Mouse (Mus musculus) frontal cortex, postnatal 25 days (tissue): Measurements from ENCODE around the gene Palld.

Source experiments
- DNase-seq, 2 experiments: peaks; one replicate each; pipeline ENCODE4 v3.0.0; 2022; ENCODE audit warnings: low spot score in 2 of 2

The Palld gene

DNA sequence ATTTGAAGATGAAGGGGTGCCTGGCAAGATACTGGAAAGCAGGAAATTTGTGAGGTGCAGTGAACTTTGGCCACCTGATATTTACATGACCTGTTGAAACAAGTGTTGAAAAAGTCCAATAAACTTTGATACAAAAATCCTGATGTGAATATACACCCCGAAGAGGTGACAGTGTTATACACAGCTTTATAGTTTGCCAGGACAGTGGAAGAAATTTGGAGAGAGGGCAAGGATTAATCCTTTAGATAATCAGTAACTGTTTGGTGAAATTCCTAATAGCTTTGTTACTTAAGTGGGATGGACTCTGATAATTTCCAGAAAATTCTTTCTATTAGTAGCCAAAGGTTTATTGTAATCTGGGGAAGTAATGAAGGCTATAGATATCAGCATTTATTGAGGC is 314.2 kb downstream of the Palld start:
- no peak for DNase-seq

DNA sequence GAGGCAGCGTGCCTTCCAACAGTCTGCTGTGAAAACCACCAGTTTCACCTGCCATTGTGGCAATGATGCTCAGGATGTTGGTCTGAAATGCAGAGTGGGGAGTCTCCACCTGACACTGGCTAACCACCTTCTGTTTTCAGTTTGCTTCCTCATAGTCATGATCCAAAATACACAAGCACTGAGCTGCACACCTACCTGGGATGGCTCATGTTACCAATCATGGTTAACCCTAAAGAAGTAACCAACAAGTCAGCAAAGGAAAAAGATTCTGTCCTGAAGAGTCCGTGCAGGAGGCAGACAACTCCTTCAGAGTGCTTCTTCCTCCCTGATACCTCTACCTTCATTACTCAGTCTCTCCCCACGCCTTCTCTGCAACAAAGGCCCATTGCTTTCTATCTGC is 314.8 kb downstream of the Palld start:
- no peak for DNase-seq

DNA sequence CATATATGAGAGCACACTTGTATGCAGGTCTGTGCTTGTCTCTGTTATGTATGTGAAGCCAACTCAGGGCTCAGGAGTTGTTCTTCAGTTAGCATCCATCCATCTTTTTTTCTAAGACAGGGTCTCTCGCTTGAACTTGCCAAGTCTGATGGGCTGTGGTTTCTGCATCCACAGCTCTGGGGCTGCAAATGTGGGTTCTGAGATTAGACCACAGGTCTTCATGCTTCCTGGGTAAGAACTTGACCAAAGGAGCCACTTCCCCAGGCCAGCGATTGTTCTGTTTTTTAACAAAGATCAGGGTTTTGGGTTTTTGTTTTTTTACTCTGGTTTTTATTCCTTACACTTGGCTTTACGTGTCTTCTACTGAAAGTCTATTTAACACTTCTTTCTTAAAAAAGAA is 316.0 kb downstream of the Palld start:
- DNase-seq = no peak

DNA sequence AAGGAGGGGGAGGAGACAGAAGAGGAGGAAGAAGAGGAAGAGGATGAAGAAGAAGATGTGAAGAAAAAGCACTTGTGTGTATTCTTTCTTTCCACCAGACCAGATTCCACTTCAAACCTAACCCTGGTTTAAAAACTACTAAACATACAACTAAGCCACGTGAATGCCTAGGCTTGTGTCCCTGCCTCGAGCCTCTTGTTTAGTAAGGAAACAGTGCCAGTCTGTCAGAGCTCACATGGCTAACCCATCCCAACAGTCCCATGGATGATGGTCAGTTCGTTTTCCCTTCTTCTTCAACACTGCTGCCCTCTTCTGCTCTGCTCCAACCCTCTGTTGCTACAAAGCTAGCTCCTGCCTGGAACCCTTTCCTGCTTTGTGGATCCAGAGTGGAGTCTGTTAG is 316.7 kb downstream of the Palld start:
- no peak for DNase-seq

DNA sequence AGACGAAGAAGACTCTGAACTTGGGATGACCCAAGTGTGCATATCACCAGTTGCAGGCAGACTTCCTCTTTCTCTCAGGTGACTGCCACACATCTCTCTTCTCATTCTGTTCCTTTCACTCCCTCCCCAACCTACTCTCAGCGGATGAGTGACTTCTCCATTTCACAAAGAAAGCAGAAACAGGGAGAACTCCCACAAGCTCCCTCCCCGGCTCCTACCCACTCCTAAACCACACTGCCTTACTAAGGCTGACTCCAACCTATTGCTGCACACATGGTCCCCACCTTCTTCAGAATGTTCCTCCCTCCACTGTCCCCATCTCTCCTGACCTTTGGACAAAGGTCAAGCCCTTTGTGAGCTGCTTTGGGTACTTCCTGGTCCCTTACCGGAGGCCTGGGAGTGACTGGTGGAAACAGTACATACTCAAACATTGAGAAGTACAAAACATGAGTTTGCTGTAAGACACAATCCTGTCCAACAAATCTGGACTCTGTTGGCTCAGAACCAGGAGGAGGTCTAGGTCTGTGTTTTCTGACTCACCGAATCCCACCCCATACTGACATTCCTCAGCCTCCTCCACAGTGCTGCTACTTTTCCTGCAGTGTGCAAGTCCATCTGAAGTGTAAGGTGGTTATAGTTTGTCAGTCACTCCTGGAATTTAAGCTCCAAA is 317.6 kb downstream of the Palld start:
- DNase-seq = no peak

DNA sequence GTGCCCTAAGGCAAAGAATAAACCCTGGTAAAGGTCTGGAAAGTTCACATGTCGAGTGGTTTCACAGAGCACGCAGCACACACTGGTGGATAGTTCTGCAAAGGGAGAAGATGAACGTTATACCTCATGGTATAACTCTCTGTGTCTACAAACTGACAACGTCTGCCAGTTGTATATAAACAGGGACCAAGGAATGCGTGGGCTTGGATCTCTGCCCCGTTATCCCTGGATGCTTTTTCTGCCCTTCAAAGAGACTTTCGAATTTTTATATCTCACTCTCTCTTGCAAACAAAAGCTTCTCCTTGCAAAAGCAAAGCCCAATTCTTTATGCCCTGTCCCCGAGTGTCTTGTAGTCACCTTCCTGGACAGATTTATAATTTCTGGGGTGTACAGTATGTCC is 319.9 kb downstream of the Palld start:
- DNase-seq = no peak

DNA sequence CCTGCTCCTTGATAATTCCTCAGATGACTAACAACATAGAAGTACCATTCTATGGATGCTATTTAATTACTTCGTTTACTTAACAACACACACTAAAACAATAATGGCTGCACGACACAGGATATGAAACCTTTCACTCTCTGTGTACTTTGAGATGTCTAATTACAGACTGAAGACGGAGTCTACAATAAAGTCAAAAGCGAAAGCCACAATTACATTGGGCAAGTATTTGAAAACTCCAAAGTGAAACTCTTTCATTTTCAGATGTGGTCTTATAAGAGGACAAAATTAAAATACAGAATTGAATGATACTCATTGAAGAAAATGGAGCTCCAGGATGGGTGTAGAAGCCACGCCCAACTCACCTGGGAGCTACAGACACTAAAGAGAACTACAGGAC is 321.2 kb downstream of the Palld start:
- DNase-seq = no peak

- no peak for DNase-seq
Measured at GRCm38 (mm10) chr8:61579831-61580230, 322.7 kb downstream of the Palld start.

- DNase-seq = no peak
Measured at GRCm38 (mm10) chr8:61578754-61579153, 323.7 kb downstream of the Palld start.

DNA sequence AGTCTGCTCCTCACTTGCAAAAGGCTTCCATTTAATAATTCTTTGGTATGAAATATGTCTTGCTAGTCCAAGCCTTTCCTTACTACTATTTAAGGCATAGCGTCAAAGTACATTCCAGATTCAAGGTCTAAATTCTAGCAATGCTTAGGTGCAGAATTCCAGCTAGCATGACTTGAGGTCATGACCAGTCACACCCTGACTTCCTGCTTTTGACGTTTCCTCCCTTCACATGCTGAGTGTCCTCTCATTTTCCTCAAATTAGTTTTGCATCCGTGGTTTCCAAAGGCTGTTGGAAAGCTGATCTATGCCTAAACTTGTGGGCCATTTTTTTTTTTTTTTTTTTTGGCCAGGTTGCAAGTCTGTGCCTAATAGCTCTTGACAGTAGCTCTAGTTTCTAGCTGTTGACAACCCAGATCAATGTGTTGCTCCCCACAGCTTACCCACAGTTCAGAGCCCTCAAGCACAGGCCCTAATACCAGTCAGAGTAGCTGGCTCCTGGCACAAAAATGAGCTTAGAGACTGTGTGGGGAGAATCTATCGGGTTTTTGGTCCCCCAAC is 327.3 kb downstream of the Palld start:
- DNase-seq = no peak

DNA sequence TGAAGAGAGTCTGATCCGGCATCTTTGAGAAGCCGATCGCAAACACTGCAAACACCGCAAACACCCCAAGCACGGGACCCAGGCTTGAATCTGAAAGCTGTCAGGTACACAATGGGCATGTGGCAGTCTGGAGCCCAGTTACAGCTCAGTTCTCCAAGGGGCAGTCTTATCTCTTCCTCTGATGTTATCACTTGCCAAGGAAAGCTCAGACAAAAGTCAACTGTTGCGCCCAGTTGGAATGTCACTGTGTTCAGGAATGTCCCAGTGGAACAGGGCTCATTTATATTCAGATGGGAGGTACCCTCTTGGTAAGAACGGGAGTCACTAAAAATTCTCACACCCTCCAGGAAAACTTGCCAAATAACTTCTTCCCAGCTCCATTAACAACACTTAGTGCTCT is 328.0 kb downstream of the Palld start:
- no peak for DNase-seq

GRCm38 (mm10) chr8:61573179-61573937 is 329.1 kb downstream of the Palld start:
- no peak for DNase-seq

DNA sequence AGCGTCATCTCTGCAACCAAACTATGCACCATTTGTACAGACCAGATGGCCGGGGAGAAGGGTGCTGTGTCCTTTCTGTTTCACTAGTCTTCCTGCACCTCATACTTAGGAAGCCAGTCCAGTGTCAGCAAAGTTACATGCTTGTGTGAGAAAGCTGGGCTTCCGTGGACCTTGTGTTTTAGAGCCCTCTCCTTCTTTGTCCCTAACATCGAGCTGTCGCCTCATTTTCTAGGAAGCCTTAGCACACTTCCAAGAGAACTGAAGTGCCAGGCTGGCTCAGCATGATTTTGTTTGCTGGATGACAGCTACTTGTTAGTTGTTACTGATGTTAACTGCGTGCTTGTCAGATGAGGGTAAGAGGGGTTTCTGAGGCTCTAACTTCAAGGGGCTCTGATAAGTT is 329.8 kb downstream of the Palld start:
- no peak for DNase-seq

DNA sequence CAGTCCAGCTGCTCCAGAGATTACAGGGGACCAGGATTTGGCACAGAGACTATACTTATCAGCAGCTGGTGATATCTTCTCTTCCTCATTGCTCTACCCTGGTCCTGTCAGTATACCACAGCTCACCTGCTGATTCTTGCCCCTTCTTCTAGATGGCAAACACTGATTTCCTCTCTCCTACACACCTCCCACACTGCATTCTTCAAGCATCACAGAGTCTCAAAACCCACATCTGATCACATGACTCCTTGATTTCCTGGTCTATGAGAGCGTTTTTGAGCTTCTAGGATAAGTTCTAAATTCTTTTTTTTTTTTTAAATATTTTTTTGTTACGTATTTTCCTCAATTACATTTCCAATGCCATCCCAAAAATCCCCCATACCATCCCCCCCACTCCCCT is 331.9 kb downstream of the Palld start:
- no peak for DNase-seq

DNA sequence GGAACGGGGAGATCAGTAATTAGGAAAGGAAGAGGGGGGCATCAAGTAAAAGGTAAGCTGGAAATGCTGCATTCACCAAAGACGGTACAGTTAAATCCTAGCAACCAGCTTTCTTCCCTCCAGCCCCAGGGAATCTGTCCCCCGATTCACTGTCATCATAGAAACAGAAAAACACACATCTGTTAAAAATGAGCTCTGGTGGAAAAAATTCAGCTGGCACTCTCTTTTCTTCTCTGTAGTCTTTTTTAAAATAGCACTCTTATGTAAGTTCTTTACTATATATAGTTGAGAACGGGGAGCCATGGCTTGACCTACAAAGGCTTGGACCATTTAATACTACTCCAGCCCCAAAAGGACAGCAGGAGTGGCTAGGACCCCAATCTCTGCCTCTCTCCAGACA is 332.8 kb downstream of the Palld start:
- no peak for DNase-seq

DNA sequence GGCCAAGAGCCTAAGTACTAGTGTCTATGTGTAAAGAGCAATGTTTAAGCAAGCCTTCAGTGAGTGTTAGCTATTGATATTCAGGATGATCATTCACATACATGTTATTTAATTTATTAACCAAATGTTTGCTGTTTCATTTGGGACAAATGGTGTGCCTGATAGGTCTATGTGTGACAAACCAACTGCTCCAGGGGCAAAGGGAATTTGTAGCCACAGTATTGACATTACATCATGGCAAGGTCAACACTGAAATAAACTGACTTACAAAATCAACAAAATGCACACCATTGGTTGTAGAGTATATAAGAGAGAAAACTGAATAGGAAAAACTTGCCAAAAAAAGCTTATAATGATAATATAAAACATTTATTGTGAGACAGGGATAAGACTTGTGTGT is 333.3 kb downstream of the Palld start:
- DNase-seq = no peak

GRCm38 (mm10) chr8:61563378-61563777 is 339.1 kb downstream of the Palld start:
- no peak for DNase-seq

- no peak for DNase-seq
Measured at GRCm38 (mm10) chr8:61562626-61563025, 339.9 kb downstream of the Palld start.

- DNase-seq = no peak
Measured at GRCm38 (mm10) chr8:61561220-61561619, 341.3 kb downstream of the Palld start.

- no peak for DNase-seq
Measured at GRCm38 (mm10) chr8:61559979-61560378, 342.5 kb downstream of the Palld start.

DNA sequence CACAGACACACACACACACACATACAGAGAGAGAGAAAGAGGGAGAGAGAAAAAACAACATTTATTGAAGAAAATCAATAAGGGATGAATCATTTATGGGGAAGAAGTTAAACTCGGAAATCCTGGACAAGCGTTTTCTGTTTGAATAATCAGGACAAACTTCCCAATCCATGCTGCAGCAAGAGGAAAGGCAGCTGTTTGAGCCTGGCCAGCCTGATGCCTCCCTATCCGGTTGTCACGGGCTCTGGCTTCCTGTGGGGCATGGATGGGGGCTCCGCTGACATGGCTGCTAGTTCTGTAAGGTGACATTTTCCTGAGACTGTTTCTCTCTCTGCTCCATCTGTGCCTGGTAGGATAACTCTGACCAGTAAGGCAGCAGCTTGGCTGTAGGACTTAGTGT is 343.0 kb downstream of the Palld start:
- DNase-seq = no peak

GRCm38 (mm10) chr8:61558051-61558846 is 344.2 kb downstream of the Palld start:
- no peak for DNase-seq
